Mouse (Mus musculus): ENCODE results near the gene Mpig6b. TPM values are rescaled to one million over a fixed set of nuclear protein-coding genes. Genes with fewer than 3 reads are reported as not detected.
"Not testable (repeated sequence)": the region's sequence is repeated elsewhere in the genome, so short reads cannot be mapped to it uniquely, and the experiment has no call there.

The Mpig6b gene
- polyA plus RNA-seq, 1 experiment, result not detected

DNA sequence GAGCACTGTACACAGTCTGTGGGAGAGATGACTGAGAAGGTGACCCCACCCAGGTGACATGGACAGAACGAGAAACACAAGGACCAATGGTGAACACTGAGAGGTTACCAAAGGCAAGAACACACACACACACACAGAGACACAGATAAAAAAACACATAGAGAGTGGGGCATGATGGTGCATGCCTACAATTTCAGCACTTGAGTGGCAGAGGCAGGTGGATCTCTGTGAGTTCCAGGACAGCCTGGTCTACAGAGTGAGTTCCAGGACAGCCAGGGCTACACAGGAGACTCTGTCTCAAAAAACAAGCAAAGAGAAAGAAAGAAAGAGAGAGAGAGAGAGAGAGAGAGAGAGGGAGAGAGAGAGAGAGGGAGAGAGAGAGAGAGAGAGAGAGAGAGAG lies 32.3 kb downstream of the Mpig6b start:
- TF ChIP-seq MYOD1 (IDR thresholded peaks at IDR 0.05; ENCODE audit: control insufficient read depth in 1 of 3, insufficient read length in 2 of 3, low read depth in 2 of 3), result peak in 2 of 3 experiments; percentile 35 to 58
- not testable (repeated sequence) for H3K4me3 ChIP-seq; H3K4me2 ChIP-seq (ENCODE audit: low read depth); H3K27me3 ChIP-seq (ENCODE audit: control insufficient read depth, insufficient read depth, insufficient read length); H3K79me2 ChIP-seq (ENCODE audit: control insufficient read depth, insufficient read depth); H3ac ChIP-seq (ENCODE audit: control insufficient read depth, insufficient read length); H3K36me3 ChIP-seq (ENCODE audit: control insufficient read depth, insufficient read depth)

- no peaks in the 10 kb centered on the region for H3K27me3 ChIP-seq (ENCODE audit: control insufficient read depth, insufficient read depth, insufficient read length)
- no peaks in the 10 kb centered on the region for H3K79me2 ChIP-seq (ENCODE audit: control insufficient read depth, insufficient read depth)
- H3K4me2 ChIP-seq (ENCODE audit: low read depth), result no peak overlapping the region
- H3ac ChIP-seq (ENCODE audit: control insufficient read depth, insufficient read length), result no peak overlapping the region
- TF ChIP-seq MAX (IDR thresholded peaks at IDR 0.05; ENCODE audit: low read depth) (no peak), SRF (IDR thresholded peaks at IDR 0.05; ENCODE audit: control insufficient read depth, insufficient read length, low read depth) (no peak), POLR2A (IDR thresholded peaks at IDR 0.05; ENCODE audit: insufficient read length, low read depth) (no peak), MYOD1 (IDR thresholded peaks at IDR 0.05; ENCODE audit: control insufficient read depth in 1 of 3, insufficient read length in 2 of 3, low read depth in 2 of 3) (no peak), USF1 (IDR thresholded peaks at IDR 0.05; ENCODE audit: low read depth) (no peak), E2F4 (IDR thresholded peaks at IDR 0.05; ENCODE audit: insufficient read depth) (no peak), POLR2AphosphoS2 (IDR thresholded peaks at IDR 0.05; ENCODE audit: insufficient read length, low read depth) (no peak), TCF3 (IDR thresholded peaks at IDR 0.05; ENCODE audit: insufficient read length, low read depth) (no peak), REST (IDR thresholded peaks at IDR 0.05; ENCODE audit: insufficient read depth, insufficient read length) (no peak), TCF12 (IDR thresholded peaks at IDR 0.05; ENCODE audit: insufficient read depth, poor library complexity, severe bottlenecking) (no peak), MYOG (IDR thresholded peaks at IDR 0.05; ENCODE audit: control insufficient read depth in 1 of 3, insufficient read depth in 1 of 3, insufficient read length in 2 of 3, low read depth in 2 of 3) (no peak)
- H3K36me3 ChIP-seq (ENCODE audit: control insufficient read depth, insufficient read depth), result no peaks in the 10 kb centered on the region
- no peak overlapping the region for H3K4me3 ChIP-seq
Observed at GRCm38 (mm10) chr17:35032323-35032870, 33.6 kb downstream of the Mpig6b start.

DNA sequence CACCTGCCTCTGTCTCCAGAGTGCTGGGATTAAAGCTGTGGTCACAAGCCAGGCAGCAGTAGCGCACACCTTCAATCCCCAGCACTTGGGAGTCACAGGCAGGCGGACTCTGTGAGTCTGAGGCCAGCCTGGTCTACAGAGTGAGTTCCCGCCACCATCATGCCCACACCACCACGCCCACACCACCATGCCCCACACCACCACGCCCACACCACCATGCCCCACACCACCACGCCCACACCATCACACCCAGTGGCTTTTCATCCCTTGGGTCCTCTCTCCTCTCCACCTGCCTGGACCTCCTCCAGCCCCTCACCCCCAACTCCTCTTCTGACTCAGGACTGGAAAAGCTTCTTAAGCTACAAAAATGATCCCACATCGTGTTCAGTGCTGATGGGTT lies 34.1 kb downstream of the Mpig6b start:
- Histone ChIP-seq H3K4me2 (ENCODE audit: low read depth) (no peak overlapping the region), H3K27me3 (ENCODE audit: control insufficient read depth, insufficient read depth, insufficient read length) (no peaks in the 10 kb centered on the region), H3ac (ENCODE audit: control insufficient read depth, insufficient read length) (no peak overlapping the region), H3K79me2 (ENCODE audit: control insufficient read depth, insufficient read depth) (no peaks in the 10 kb centered on the region), H3K36me3 (ENCODE audit: control insufficient read depth, insufficient read depth) (no peaks in the 10 kb centered on the region), H3K4me3 (no peak overlapping the region)
- TF ChIP-seq MYOG (IDR thresholded peaks at IDR 0.05; ENCODE audit: control insufficient read depth in 1 of 3, insufficient read depth in 1 of 3, insufficient read length in 2 of 3, low read depth in 2 of 3) (no peak), MAX (IDR thresholded peaks at IDR 0.05; ENCODE audit: low read depth) (no peak), REST (IDR thresholded peaks at IDR 0.05; ENCODE audit: insufficient read depth, insufficient read length) (no peak), E2F4 (IDR thresholded peaks at IDR 0.05; ENCODE audit: insufficient read depth) (no peak), POLR2AphosphoS2 (IDR thresholded peaks at IDR 0.05; ENCODE audit: insufficient read length, low read depth) (no peak), TCF3 (IDR thresholded peaks at IDR 0.05; ENCODE audit: insufficient read length, low read depth) (no peak), CEBPB (IDR thresholded peaks at IDR 0.05; ENCODE audit: insufficient read depth, poor library complexity, severe bottlenecking) (no peak), TCF12 (IDR thresholded peaks at IDR 0.05; ENCODE audit: insufficient read depth, poor library complexity, severe bottlenecking) (no peak), MYOD1 (IDR thresholded peaks at IDR 0.05; ENCODE audit: control insufficient read depth in 1 of 3, insufficient read length in 2 of 3, low read depth in 2 of 3) (no peak), POLR2A (IDR thresholded peaks at IDR 0.05; ENCODE audit: insufficient read length, low read depth) (no peak), USF1 (IDR thresholded peaks at IDR 0.05; ENCODE audit: low read depth) (no peak)

DNA sequence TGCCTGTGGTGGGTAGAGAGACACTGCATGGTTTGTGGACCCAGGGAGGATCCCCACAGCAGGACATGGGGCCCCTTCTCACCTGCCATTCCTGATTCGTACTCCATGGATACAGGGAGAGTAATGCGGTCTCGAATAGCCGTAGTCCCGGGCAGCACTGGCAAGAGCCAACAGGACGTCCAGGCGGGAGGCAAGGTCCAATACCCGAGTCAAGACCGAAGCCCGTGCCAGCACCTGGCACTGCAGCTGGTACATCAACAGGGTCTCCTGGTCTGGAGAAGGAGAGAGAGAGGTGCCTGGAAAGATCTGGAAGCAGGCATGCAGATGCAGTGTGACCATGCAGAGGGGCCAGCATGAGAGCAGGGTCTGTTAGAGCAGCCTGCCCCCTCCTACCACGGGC lies 34.7 kb downstream of the Mpig6b start:
- Histone ChIP-seq H3K4me3 (no peak overlapping the region), H3K36me3 (ENCODE audit: control insufficient read depth, insufficient read depth) (no peaks in the 10 kb centered on the region), H3K4me2 (ENCODE audit: low read depth) (no peak overlapping the region), H3K27me3 (ENCODE audit: control insufficient read depth, insufficient read depth, insufficient read length) (no peaks in the 10 kb centered on the region), H3ac (ENCODE audit: control insufficient read depth, insufficient read length) (no peak overlapping the region), H3K79me2 (ENCODE audit: control insufficient read depth, insufficient read depth) (no peaks in the 10 kb centered on the region)
- no peak for TF ChIP-seq MAX (IDR thresholded peaks at IDR 0.05; ENCODE audit: low read depth)
- TF ChIP-seq POLR2A (IDR thresholded peaks at IDR 0.05; ENCODE audit: insufficient read length, low read depth), result no peak
- no peak for TF ChIP-seq MYOG (IDR thresholded peaks at IDR 0.05; ENCODE audit: control insufficient read depth in 1 of 3, insufficient read depth in 1 of 3, insufficient read length in 2 of 3, low read depth in 2 of 3)
- TF ChIP-seq MYOD1 (IDR thresholded peaks at IDR 0.05; ENCODE audit: control insufficient read depth in 1 of 3, insufficient read length in 2 of 3, low read depth in 2 of 3), result no peak

DNA sequence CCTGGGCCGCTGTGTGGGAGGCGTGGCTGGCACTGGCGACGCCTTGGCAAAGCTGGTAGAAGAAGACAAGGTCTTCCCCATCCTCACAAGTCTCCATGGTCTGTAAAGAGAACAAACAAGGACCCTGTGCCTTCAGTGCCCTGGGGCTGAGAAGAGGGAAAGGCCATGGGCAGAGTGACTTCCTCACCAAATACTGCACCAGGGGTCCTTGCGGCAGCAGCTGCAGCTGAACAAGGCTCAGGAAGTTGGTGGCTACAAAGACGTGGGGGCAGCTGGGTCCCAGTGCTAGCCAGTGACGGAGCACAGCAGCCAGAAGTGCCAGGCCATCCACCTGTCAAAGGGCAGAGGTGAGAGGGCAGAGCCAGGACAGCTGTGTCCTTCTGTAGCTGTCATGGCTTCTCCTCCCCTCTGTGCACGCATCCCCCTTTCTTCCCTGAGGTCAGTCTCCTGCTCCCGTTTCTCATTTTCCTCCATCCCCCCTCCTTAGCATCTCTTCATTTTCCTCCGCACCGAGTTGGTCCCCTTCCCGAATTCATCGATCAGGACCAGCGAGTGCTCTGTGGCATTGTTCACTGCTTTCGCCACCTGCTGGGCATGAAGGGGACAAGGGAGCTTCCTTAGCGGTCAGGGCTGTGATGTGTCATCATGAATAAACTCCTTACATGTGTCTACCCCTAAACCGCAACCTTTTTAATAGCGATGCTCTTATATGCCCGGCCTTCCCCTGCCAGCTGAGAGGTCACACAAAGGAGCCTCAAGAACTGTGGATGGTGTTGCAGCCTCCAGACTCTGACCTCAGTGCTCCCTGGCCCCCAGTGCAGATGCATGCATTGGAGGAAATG lies 36.1 kb downstream of the Mpig6b start:
- no peak overlapping the region for H3ac ChIP-seq (ENCODE audit: control insufficient read depth, insufficient read length)
- H3K4me2 ChIP-seq (ENCODE audit: low read depth), result peak overlapping the region; percentile 45
- TF ChIP-seq MYOG (IDR thresholded peaks at IDR 0.05; ENCODE audit: control insufficient read depth in 1 of 3, insufficient read depth in 1 of 3, insufficient read length in 2 of 3, low read depth in 2 of 3) (peak in 2 of 3 experiments; percentile 75 to 80), MYOD1 (IDR thresholded peaks at IDR 0.05; ENCODE audit: control insufficient read depth in 1 of 3, insufficient read length in 2 of 3, low read depth in 2 of 3) (peak in 2 of 3 experiments; percentile 56 to 86), CEBPB (IDR thresholded peaks at IDR 0.05; ENCODE audit: insufficient read depth, poor library complexity, severe bottlenecking) (no peak)
- H3K79me2 ChIP-seq (ENCODE audit: control insufficient read depth, insufficient read depth), result no peaks in the 10 kb centered on the region
- H3K27me3 ChIP-seq (ENCODE audit: control insufficient read depth, insufficient read depth, insufficient read length), result no peaks in the 10 kb centered on the region
- no peaks in the 10 kb centered on the region for H3K36me3 ChIP-seq (ENCODE audit: control insufficient read depth, insufficient read depth)
- no peak overlapping the region for H3K4me3 ChIP-seq
